Mouse (Mus musculus): ENCODE measurements around the gene Tcte2.

DNA sequence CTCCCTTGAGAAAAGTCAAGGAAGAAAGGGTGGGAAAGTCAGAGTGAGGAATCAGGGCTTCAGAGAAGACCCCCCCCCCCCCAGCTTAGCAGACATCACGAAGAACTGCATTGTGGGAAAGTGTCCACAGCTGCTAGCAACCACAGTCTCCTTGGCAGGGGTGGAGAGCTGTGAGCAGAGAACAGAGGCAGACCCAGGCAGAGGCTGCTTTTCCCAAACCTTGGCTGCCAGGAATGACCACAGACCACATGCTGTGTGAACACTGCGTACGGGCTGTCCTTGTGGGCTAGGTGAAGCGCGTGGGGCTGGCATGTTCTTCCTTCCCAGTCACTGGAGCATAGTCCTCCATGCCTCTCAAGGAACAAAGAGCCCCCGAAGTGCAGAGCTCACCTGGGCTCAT, 81.9 kb downstream of the Tcte2 start:
- TF ChIP-seq CTCF (IDR thresholded peaks at IDR 0.05; ENCODE audit: borderline replicate concordance, insufficient read depth, low read length) (no peak), POLR2A (IDR thresholded peaks at IDR 0.05; ENCODE audit: low read depth, low read length) (no peak)

Measured in embryonic fibroblast, embryonic 13.5 days (primary cell).